Mouse (Mus musculus): Measurements from ENCODE around the gene Jup.

Gene Jup

DNA sequence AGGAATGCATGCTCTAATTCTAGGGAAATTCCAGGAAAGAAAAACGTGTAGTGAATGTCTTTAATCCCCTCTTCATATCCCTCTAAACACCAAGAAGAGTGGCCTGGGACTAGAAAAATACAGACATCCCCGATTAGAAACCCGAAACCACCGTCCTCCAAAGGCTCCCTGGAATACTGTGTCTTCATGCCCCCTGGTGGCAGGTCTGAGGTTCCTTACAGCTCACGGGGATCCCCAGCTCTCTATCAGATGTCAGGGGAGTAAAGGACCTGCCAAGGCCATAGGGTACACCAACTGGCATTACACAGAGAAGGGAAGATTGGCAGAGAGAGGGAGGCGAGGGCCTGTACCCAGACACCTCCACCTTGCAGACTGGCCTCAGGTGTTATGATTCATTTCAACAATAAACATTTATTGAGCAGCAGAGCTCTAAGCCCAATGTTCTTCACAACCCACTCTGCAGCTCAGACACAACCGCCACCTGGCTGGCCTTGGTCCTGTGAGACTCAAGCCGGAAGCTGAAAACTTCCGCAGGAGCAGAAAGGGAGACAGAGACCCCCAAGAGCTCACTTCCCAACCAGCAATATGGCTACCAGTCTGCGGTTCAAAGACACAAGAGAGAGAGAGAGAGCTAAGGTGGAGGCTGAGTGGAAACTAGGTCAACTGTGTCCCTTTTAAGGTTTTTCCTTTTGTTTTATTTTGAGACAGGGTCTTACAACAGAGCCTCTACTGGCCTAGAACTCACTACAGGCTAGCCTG lies 10.7 kb upstream of the Jup start:
- peak; percentile 72 to 79 for DNase-seq

DNA sequence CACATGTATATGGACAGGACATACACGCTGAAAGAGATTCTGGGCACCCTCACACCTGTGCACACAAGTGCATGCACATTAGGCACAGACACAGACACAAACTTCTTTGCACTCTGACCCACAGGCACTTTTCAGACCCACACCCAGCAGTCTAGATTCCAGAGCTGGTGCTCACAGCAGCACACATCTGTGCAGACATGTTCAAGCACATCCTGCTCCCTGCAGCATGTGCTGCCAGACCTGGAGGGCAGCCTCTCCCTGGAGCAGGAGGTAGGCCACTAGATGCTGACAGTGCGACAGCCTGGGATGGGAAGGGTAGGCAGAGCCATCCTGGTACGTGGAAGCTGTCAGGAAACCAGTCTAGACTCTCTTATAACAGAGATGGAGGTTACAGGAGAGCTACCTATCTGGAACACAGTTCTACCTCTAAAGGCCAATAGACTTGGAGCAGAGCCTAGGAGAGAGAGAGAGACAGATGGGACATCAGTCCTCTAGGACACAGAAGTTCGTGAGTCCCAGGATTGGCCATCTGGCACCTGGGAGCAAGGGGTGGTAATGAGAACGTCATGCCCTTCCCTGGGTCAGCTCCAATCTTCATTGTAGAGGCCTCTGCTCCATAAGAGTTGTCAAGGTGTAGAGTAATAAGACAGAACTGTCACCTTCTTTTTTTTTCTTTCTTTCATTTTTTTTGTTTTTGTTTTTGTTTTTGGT lies 9.6 kb upstream of the Jup start:
- peak in 1 of 2 experiments; percentile 51 for DNase-seq

DNA sequence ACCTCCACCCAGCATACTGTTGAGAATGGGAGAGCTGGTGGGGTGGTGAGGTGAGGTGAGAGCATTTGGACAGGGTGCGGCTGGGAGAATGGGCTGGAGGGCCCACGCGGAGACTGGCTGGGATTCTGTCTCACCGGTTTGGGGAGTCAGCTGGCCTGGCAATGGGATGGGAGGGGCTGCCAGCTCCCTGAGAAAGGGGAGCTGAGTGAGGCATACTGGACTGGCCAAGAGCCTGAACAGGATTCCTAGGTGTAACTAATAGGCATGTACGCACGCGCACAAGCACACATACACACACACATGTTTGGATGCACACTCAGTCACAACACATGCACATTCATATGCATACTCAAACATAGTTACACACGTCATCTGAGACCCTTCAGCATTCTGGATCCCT lies 8.7 kb upstream of the Jup start:
- no peak for DNase-seq

DNA sequence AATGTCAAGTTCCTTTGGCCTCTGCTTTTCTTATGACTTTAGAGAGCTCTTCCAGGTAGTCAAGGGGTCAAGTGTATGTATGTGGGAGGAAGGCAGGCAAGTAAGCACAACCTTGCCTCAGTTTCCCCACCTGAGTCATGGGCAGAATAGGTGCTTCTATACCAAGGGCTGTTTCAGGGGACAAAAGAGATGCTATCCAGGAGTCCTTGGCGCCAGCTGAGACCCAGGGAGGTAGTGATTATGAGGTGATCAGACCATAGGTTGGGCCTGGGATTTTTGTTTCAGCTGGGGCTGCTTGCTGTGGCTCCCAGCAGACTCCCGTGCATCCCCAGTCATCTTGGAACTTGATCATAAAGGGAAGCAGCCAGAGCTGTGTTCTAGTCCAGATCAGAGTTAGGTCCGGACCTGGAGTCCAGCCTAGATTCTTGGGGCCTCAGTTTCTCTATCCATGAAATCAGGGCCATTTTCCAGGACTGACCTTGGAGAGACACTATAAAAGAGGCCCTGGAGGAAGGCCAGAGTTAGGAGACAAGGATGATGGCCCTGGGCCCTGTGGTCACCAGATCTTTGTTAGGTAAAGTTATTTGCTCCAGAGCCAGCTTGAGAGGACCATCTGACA lies 7.0 kb upstream of the Jup start:
- no peak for DNase-seq

DNA sequence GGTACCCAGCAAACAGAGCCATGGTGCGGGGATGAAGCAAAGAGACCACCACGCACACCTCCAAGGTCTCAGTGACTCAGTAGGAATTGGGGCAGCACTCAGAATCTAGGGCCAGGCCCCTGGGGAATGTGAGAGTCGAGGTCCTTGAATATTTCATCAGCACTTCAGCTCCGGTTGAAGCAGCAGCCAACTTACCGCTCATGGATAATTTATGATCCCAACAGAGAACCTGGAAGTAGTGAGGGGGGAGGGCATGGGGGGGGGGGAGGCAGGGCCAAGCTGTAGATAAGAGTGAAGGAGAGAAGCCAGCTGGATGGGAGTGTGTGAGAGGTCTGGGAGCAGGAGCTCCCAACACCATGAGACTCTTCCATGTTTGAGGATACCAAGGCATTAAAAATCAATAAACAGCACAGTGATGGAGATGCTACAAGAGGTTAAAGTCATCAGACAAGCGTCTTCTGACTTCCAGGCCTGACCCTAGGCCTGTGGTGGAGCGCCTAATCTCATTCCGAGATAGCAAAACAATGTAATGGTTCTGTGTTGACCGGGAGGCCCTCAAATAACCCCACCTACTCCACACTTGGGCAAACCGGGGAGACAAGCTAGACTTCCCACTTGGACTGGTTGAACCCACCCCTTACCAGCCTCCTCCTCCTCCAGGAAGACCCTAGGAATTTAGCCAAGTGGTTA lies 6.0 kb upstream of the Jup start:
- no peak for DNase-seq

DNA sequence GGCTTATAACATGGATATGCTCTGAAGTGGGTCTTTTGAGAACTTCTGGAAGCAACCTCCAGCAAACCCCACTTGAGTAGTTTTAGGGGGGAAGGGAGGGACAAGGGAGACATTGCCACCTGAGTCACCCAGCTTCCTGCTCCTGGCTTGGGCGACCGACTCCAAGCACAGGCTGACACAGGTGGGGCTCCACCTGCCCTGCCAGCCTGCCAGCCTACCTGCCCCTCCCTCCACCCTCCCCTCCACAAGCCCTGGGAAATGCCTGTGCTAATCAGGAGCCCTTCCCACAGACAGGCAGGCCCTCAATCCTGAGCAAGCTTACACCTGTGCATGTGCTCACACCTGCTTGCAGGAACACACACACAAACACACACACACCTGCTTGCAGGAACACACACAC lies 5.1 kb upstream of the Jup start:
- DNase-seq = no peak

DNA sequence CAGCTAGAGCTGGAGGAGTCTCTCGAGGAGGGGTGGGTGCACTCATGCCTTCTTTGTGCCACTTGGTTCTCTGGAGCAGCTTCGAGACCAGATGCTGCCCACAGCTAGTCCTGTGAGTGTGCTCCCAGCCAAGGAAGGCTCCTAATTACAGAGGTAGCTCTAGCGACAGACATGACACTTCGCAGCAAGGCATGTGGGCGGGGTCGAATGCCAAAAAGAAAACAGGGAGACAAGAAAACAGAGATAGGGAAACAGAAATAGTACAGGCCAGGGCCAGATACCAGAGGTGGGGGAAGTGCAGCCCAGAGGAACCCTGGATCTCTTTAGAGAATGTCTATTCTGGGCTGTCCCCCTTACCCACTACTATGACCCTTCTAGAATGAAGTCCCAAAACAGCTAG lies 4.7 kb upstream of the Jup start:
- DNase-seq = no peak

DNA sequence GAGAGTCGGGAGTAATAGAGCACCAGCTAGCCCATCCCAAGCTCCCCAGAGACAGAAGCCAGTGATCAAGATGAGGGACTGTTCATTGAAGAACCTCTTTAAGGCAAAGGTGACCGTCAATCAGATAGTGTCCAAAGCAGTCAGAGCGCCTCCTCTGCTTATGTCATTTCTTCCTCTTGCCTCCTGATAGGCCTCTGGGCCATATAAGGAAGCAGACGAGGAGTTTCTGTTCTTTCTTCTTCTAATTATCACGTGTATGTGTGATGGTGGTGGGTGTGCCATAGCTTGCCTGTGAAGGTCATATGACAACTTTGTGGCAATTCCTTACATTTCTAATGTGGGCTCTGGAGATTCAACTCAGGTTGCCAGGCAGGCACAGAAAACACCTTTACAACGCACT lies 3.3 kb upstream of the Jup start:
- no peak for DNase-seq

DNA sequence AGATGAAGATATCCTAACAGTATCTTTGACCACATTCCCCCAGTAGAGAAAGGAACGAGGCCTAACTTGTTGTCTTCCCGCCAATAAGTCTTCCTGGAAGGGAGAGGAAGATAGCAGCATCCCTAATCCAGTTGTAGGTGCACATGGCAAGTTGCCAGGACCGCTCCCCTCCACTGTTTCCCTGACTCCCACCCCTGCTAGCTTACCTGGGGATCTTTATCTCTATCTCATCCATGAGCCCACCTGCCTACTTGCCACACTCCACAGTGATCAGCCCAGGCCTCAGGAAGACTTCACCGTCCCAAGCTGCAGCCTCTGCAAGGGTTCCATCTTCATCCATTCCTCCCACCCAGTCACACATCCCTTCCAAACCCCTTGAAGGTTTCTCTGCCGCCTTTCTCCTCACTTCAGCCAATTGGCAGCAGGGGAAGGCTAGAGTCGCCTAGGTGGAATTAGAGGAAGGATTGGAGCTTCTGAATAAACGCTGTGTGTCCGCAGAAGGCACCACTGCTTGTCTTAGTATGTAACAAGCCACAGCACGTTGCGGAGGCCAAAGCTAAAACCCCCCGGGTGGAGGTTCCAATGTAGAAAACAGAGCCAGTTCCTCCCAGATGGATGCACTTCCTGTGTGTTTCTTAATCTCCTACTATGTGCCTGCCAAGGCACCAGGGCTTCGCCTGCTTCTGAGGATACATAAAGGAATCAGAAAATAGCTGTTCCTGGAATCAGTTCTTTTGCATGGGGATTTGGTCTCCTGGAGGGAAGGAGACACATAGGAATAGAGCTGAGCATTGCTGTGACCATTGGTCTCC lies 2.4 kb upstream of the Jup start:
- DNase-seq = no peak

DNA sequence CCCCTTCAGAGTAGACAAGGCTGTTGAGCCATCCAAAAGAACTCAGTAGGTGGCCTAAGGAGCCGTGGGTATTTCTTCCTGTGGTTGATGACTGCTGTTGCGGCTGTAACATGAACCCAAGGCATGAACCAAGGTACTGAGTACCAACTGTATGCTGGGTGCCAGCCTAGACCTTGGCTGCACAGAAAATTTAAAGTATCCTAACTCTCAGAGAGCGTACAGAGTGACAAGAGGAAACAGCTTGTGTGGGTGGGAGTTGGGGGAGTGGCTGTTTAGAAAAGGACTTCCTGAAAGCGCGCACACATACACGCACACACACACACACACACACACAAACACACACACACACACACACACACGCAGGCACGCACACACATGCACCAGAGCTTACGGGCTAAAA lies 1.8 kb upstream of the Jup start:
- DNase-seq = peak; percentile 52 to 69

DNA sequence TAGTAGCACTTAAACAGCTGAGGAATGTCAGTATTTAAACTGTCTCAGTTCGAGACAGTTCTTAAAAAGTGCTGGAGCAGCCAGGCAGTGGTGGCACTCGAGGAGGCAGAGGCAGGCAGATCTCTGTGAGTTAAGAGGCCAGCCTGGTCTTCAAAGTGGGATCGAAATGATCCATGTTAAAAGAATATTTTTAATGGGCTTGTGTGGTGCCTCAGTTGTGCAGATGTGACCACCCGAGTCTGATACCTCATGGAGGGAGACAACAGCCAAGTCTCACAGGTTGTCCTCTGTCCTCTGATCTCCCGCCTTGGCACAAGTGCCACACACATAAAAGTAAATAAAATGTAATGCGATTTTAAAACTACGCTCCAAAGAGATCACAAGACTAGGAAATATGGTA lies 954 bp upstream of the Jup start:
- no peak for DNase-seq

DNA sequence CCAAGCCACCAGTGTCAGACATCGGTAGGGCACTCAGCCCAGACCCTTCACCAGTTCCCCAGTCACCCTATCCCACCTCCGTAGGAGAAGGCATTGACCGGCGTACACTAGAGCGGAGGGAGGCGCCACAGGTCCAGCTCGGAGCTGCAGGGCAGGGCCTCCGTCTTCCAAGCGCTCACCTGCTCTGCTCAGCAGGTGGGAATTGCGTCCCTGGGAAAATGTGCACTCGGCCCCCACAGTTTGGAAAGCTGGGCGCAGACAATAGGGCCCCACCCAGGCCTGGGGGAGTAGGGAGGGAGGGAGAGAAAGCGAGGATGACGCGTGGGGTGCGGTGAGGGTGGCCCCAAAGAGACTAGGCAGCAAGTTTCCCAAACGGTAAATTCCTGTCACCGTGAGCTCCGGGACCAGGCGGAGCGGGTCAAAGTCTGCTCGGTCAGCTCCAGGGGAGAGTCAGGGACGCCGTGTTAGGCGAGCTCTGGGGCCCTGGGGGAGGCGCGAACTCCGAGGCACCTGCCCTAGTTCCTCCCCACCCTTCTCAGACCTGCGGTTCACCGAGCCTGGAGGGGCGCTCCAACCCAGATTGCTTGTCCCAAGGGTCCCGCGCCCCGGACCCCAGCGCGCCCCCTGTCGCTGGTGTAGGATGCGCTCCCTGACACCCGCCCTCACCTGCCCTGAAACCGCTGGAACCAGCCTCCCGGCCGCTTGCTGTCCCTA lies 520 bp downstream of the Jup start:
- peak; percentile 68 to 77 for DNase-seq

DNA sequence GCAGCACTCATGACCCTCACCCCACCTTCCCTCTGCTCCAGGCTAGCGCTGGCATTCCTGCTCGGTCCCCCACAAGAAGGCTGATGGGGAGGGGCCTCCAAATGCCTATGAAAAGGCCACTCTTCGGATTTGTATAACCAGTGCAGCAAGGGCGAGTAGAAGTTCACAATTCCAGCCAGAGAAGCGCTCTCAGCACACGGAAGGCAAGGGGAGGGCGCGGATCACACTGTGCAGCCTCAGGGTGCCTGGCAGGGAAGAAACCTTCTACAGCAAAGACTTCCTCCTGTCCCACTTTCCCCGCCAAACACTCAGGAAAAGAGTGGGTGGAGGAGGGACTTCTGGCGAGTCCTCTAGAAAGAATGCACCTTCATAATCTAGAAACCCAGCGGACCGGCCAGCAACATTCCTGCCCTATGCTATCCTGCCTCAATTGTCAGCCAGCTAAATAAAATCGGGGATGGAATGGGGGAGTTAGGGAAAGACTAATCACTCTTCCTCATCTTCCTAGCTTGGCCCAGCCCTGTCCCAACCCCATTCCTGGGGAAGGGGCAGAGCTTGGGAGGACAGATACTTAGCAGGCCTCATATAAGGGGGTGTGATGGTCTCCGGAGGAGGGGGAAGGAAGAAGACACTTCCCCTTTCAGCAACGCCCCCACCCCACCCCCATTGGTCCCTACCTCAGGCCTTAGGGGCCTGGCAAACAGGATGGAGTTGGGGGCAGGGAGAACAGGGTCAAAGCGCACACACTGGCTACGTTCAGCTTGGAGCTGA lies 1.5 kb downstream of the Jup start:
- peak in 1 of 2 experiments; percentile 54 for DNase-seq

DNA sequence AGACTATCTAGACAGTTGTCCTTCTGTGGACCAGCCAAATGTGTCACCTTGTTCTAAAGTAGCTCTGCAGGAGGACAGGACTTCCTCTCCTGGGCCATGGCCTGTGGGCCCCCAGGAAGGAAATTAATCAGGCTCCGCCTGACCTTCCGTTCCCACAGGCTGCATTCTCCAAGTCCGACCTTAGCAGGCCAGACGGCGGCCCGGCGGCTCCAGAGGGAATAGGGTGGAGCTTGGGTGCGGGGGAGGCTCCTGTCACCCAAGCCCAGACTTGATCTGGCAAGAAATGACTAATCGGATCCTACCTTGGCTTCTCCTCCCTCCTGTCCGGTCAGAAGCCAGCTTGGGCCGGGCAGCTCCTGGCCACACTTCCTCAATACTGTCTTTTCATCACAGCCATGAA lies 2.4 kb downstream of the Jup start:
- DNase-seq = no peak

DNA sequence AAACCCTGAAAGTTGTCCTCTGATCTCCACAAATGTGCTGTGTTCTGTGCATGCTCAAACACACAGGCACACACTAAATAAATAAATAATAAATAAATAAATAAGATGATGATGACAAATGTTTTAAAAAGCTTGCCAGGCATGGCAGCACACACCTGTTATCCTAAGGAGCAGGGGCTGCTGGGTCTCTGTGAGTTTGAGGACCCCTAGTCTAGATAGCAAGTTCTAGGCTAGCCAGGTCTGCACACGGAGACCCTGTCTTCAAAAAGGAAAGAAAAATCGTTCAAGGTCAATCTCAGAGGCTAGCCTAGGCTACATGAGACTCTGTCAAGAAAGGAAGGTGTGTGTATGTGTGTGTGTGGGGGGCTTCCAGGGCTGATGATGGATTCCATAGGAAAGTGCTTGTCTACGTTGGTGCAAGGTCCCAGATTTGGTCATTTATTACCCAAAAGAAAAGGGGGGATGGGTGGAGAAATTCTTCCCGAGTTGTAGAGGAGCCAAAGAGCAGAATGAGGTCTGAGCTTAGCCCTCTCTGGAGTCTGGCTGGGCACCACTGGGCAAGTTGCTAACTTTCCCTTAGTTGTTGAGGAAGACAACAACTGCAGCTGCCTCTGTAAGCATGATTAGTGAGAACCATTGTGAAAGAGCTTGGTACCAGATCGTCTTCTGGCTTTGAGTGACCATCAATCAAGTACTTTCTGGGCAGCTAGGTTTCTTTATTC lies 3.0 kb downstream of the Jup start:
- no peak for DNase-seq

DNA sequence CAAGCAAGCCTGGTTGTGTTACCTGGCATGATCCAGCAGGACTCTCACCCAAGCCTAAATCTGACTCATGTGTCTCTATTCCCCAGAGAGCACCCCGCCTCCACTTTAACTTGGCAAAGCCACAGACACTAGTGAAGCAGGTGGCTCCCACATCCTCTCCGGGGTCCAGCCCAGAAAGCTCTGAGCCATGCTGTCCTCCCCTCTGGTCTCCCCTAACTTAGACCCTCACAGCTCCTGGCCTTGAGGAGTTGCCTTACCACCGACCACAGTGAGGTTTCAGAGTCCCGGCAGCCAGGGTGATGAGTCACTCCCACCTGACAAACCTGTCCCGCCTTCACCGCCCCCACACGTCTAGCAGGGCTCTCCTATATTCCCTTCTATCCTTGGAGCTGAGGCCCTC lies 3.8 kb downstream of the Jup start:
- DNase-seq = peak in 1 of 2 experiments; percentile 36

DNA sequence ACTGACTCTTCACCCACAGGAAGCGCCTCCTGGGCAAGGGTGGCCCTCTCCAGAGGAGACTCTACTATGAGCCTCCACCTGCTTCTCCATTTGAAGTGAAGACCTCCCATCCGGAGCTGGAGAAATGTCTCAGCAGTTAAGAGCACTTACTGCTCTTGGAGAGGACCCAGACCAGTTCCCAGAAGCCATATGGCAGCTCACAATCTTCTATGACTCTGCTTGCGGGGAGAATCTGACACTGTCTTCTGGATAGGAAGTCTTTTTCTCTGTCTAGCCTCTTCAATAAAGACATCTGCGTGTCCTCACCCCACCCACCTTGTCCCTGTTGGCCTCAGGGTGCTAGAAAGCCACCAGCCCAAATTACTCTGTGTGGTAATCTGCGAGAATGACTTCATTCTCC lies 4.6 kb downstream of the Jup start:
- DNase-seq = no peak

DNA sequence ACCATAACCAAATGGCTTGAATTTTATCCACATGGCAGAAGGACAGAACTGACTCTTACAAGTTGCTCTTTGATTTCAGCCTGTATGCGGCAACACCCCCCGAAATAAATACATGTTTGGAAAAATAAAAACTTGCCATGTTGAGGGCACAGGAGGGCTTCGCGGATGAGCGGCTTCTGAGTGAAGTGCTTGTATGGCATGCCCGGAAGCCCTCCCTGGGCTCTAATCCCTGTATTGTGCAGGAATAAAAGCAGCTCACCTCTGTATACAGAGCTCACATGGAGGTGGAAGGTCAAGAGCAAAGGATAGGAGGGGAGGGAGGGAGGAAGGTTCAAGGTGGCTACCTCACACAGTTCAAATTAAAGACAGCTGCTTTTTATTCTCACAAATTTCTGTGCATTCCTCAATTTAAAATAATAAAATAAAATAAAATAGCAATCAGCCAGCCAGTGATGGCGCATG lies 5.6 kb downstream of the Jup start:
- no peak for DNase-seq

DNA sequence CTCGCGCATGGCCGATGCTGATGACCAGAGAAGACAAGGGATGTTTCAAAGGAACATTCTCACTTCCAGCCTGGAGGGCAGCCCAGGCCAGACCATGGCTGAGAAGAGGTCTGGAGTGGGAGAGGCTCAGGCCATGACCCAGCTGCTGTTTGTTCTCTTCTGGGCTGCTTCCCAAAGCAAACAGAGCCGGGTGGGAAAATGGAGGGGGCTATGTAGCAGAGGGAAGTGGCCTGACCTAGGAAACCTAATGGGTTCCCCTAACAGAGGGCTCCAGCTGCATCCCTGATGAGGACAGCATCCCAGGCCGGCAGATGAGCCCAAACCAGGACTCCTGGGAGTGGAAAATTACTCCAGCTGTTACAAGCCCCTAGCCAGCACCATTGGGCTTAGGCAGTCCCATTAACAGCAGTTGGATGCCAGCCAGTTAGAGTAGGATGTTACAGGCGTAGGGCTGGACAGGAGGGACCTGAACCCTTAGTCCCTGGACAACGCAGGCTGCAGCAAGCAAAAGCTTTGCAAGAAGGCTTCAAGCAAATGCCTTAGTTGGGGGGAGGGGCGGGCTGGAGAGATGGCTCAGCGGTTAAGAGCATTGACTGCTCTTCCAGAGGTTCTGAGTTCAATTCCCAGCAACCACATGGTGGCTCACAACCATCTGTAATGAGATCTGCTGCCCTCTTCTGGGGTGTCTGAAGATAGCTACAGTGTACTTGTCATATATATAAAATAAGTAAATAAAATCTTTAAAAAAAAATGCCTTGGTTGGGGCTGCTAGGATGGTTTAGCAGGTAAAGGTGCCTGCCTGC lies 6.3 kb downstream of the Jup start:
- DNase-seq = peak in 1 of 2 experiments; percentile 27

Measured in thymus, postnatal 36 days (tissue).